Mouse (Mus musculus) heart, postnatal 0 days (tissue): Measurements from ENCODE around the gene Jak2. TPM values are rescaled to one million over a fixed set of nuclear protein-coding genes. Genes with fewer than 3 reads are reported as not detected.
A peak's percentile ranks its signal among the peaks of the same experiment; 100 is the strongest.

Source experiments
- ATAC-seq: fragments of 200-750 bp; cut with Nextera tagmentation; 2 replicates; pipeline ENCODE4 v1.8.0; 2017; ENCODE audit warnings: low read depth, moderate number of reproducible peaks, moderate library complexity; ENCODE audit not compliant: insufficient read depth
- DNase-seq: peaks from one replicate; pipeline ENCODE4 v3.0.0-alpha.2; 2016; ENCODE audit warnings: low spot score
- H3K27ac ChIP-seq: fragments of 300-500 bp; sonication (generic); 2 replicates; pipeline ENCODE4 v1.5.1; 2014; ENCODE audit warnings: low read depth, mild to moderate bottlenecking
- H3K27me3 ChIP-seq: fragments of 300-500 bp; sonication (generic); 2 replicates; pipeline ENCODE4 v1.6.1; 2014; ENCODE audit warnings: low read length, mixed read lengths; ENCODE audit not compliant: control insufficient read depth, insufficient read depth
- H3K36me3 ChIP-seq: fragments of 300-500 bp; sonication (generic); replicated peaks from 2 replicates; pipeline ENCODE4 v1.6.1; 2014; ENCODE audit warnings: low read length, mixed read lengths; ENCODE audit not compliant: control insufficient read depth, insufficient read depth
- H3K4me1 ChIP-seq: fragments of 300-500 bp; sonication (generic); 2 replicates; pipeline ENCODE4 v1.6.1; 2014; ENCODE audit warnings: antibody characterized with exemption; ENCODE audit not compliant: control insufficient read depth, insufficient read depth
- H3K4me2 ChIP-seq: fragments of 300-500 bp; sonication (generic); 2 replicates; pipeline ENCODE4 v1.6.1; 2014; ENCODE audit warnings: low read depth, mild to moderate bottlenecking, low read length, moderate library complexity
- H3K4me3 ChIP-seq: fragments of 300-500 bp; sonication (generic); 2 replicates; pipeline ENCODE4 v1.5.1; 2014; ENCODE audit warnings: low read depth, low read length
- H3K9ac ChIP-seq: fragments of 300-500 bp; sonication (generic); replicated peaks from 2 replicates; pipeline ENCODE4 v1.6.1; 2014; ENCODE audit warnings: low read depth, low read length, mixed read lengths
- H3K9me3 ChIP-seq: fragments of 300-500 bp; sonication (generic); replicated peaks from 2 replicates; pipeline ENCODE4 v1.6.1; 2016; ENCODE audit warnings: low read length; ENCODE audit not compliant: control insufficient read depth
- CTCF ChIP-seq: IDR thresholded peaks from 2 replicates; pipeline ENCODE4 v1.5.1; 2016; ENCODE audit warnings: antibody characterized with exemption, control low read depth, low read depth
- EP300 ChIP-seq: IDR thresholded peaks from 2 replicates; pipeline ENCODE4 v1.6.1; 2016; ENCODE audit warnings: antibody characterized with exemption, low read depth
- WGBS: fragments of 180-500 bp; shearing (Covaris S2); extraction: QIAGEN DNeasy Blood & Tissue Kit; methylation state at CpG from one replicate; pipeline ENCODE4 v1.1.7; 2014; 5-methylcytosine and 5-hydroxymethylcytosine counted together
- polyA plus RNA-seq: library from polyadenylated mRNA; unstranded; fragments of >200 nt; fragmentation: Nextera tagmentation; extraction: Ambion mirVana; gene quantifications from 2 replicates; pipeline ENCODE4 v1.2.1, GENCODE M21; 2015
- total RNA-seq: library from RNA; depleted of rRNA; stranded (reverse); fragments of >200 nt; gene quantifications from 2 replicates; pipeline ENCODE4 v1.2.3, GENCODE M21; 2014; ENCODE audit warnings: low replicate concordance; rRNA removed

Gene Jak2
- total RNA-seq: 11.5 and 11.6 TPM in 2 replicates
- polyA plus RNA-seq: 4.4 and 5.2 TPM in 2 replicates

- no peaks in the 10 kb centered on the region for H3K36me3 ChIP-seq
- H3K4me3 ChIP-seq: peak within 1 kb of the TSS; percentile 97
- no peaks in the 10 kb centered on the region for H3K27me3 ChIP-seq
- ATAC-seq (peak; percentile 93), DNase-seq (peak; percentile 93)
- H3K9ac ChIP-seq: peak within 1 kb of the TSS; percentile 98
- WGBS: under 1% methylated on average over 104 of the region's 114 CpGs
- peaks cover 26% of the 10 kb centered on the region for H3K4me1 ChIP-seq
- peak; percentile 31; the same call in 1 of the 2 replicates for TF ChIP-seq CTCF
- TF ChIP-seq EP300: no peak
- H3K4me2 ChIP-seq: peak within 1 kb of the TSS; percentile 92
- peak within 1 kb of the TSS; percentile 92 for H3K27ac ChIP-seq
- H3K9me3 ChIP-seq: no peaks in the 10 kb centered on the region
Measured at GRCm38 (mm10) chr19:29251191-29251957, at the start of gene Jak2. Gene Jak2, plus strand, starts transcription at chr19:29251828.

GRCm38 (mm10) chr19:29203337-29203736 lies 48.3 kb upstream of the Jak2 start:
- no peaks in the 10 kb centered on the region for H3K36me3 ChIP-seq
- H3K27ac ChIP-seq: no peak overlapping the region
- H3K27me3 ChIP-seq: no peaks in the 10 kb centered on the region
- no peak overlapping the region for H3K9ac ChIP-seq
- peaks cover 5% of the 10 kb centered on the region; the same call in 1 of the 2 replicates for H3K4me1 ChIP-seq
- H3K9me3 ChIP-seq: no peaks in the 10 kb centered on the region
- H3K4me3 ChIP-seq: no peak overlapping the region
- no peak overlapping the region for H3K4me2 ChIP-seq
- ATAC-seq: no peak
- peak; percentile 28 for TF ChIP-seq CTCF
- TF ChIP-seq EP300: no peak
- whole genome bisulfite sequencing: 12% methylated on average over 2 of the region's 2 CpGs
- DNase-seq: no peak

GRCm38 (mm10) chr19:29204583-29204982 lies 47.0 kb upstream of the Jak2 start:
- DNase-seq: no peak

DNA sequence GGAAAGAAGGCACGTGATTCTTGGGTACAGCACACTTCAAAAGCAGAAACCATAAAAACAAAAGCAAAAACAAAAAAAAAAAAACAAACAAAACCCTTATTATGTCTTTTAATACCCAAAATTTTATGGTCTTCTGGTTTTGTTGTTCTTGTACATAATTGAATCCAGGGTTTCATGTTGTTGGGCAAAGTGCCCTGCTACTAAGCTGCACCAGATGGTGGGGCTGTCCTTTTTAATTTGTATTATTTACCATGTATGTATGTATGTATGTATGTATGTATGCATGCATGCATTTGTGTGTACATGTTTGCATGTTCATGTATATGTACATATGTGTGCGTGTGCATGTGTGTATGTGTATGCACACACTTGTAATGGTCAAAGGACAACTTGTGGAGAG lies 46.4 kb upstream of the Jak2 start:
- WGBS: 83% methylated on average over 2 of the region's 2 CpGs
- Histone ChIP-seq H3K4me1 (peaks cover 5% of the 10 kb centered on the region; the same call in 1 of the 2 replicates), H3K9ac (no peak overlapping the region), H3K36me3 (no peaks in the 10 kb centered on the region), H3K27me3 (no peaks in the 10 kb centered on the region), H3K27ac (no peak overlapping the region), H3K4me2 (no peak overlapping the region), H3K9me3 (no peaks in the 10 kb centered on the region), H3K4me3 (no peak overlapping the region)
- no peak for ATAC-seq
- no peak for DNase-seq
- TF ChIP-seq CTCF (no peak), EP300 (no peak)

More at GRCm38 (mm10) chr19:29204583-29204982, 47.0 kb upstream of the Jak2 start:
- H3K9me3 ChIP-seq: no peaks in the 10 kb centered on the region
- no peaks in the 10 kb centered on the region for H3K36me3 ChIP-seq
- WGBS: 30% methylated on average over 4 of the region's 4 CpGs
- no peak for ATAC-seq
- no peak overlapping the region for H3K27ac ChIP-seq
- H3K4me3 ChIP-seq: no peak overlapping the region
- TF ChIP-seq EP300 (no peak), CTCF (no peak)
- no peak overlapping the region for H3K9ac ChIP-seq
- no peaks in the 10 kb centered on the region for H3K27me3 ChIP-seq
- H3K4me2 ChIP-seq: no peak overlapping the region
- peaks cover 5% of the 10 kb centered on the region; the same call in 1 of the 2 replicates for H3K4me1 ChIP-seq

- H3K4me3 ChIP-seq: no peak overlapping the region
- WGBS: 75% methylated on average over 7 of the region's 7 CpGs
- TF ChIP-seq CTCF (no peak), EP300 (no peak)
- no peaks in the 10 kb centered on the region for H3K36me3 ChIP-seq
- H3K9me3 ChIP-seq: no peaks in the 10 kb centered on the region
- DNase-seq: no peak
- H3K9ac ChIP-seq: no peak overlapping the region
- ATAC-seq: no peak
- no peak overlapping the region for H3K27ac ChIP-seq
- no peaks in the 10 kb centered on the region for H3K27me3 ChIP-seq
- no peak overlapping the region for H3K4me2 ChIP-seq
- no peaks in the 10 kb centered on the region for H3K4me1 ChIP-seq
Measured at GRCm38 (mm10) chr19:29209898-29210297, 41.7 kb upstream of the Jak2 start.
